Mouse (Mus musculus) heart, adult 2 months (tissue): ENCODE results near the gene Foxr1.
A peak's percentile ranks its signal among the peaks of the same experiment; 100 is the strongest.

Source experiments
- CTCF ChIP-seq: fragments of 200-600 bp; IDR thresholded peaks from 2 replicates; pipeline ENCODE4 v1.8.1; 2022; ENCODE audit warnings: antibody characterized with exemption, mild to moderate bottlenecking, moderate library complexity
- EP300 ChIP-seq: fragments of 200-500 bp; IDR thresholded peaks from 2 replicates; pipeline ENCODE4 v1.6.1; 2011; ENCODE audit warnings: low read depth, low read length, control low read depth; ENCODE audit not compliant: insufficient read depth
- POLR2A ChIP-seq: fragments of 200-500 bp; IDR thresholded peaks from 2 replicates; pipeline ENCODE4 v1.6.1; 2011; ENCODE audit warnings: mild to moderate bottlenecking, low read depth, low read length, control low read depth; ENCODE audit not compliant: insufficient read depth

DNA sequence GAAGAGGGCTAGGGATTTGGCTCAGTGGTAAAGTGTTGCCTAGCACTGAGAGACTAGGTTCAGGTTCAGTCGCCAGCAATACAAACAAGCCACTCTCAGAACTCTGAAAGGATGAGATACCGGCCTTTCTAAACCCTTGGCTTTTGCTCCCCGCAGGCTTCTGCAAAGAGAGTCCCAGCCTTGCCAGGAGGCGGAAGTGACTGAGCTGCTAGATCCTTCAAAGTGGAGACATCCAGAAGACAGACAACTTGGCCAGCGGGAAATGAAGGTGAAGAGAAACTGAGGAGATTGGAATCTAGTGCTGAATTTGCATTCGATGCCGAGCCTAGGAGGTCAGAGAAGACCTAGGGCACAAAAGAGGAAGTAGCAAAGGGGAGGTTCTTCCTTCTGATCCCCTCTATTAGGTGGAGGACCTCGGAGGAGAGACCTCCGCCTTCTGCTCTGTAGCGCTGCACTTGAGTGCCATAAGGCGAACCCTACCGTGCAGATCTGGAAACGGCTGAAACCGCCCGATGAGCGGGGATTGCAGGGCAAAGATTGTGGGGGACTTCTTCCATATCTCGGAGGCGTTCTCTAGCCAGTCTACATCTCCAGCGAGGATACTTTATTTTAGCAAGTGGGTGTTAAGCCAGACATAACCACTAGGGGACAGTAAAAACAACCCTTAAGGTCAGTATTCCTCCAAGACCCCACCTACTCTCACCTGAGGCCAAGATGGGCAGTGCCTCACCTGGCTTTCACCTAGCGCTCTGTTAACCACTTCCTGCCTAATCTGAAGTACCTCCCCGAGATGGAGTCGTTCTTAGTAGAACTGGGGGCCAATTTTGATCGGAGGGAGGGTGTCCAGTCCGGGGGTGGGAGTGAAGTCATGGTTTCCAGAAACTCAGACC lies 36.6 kb upstream of the Foxr1 start:
- TF ChIP-seq POLR2A = no peak
- 0 out of 2 replicates have a peak, but pooled peaks have one; percentile 24 for TF ChIP-seq EP300
- peak; percentile 96; the same call in 1 of the 2 replicates for TF ChIP-seq CTCF
